Mouse (Mus musculus) forebrain, embryonic 16.5 days (tissue): ENCODE measurements around the gene H6pd. TPM values are rescaled to one million over a fixed set of nuclear protein-coding genes. Genes with fewer than 3 reads are reported as not detected.

Source experiments
- ATAC-seq: fragments of 200-750 bp; cut with Nextera tagmentation; 2 replicates; pipeline ENCODE4 v1.8.0; 2017; ENCODE audit warnings: mild to moderate bottlenecking, moderate library complexity
- H3K27ac ChIP-seq: fragments of 300-500 bp; sonication (generic); 2 replicates; pipeline ENCODE4 v1.5.1; 2014; ENCODE audit warnings: low read length, control low read depth
- H3K27me3 ChIP-seq: fragments of 300-500 bp; sonication (generic); replicated peaks from 2 replicates; pipeline ENCODE4 v1.6.1; 2014; ENCODE audit warnings: low read length; ENCODE audit not compliant: control insufficient read depth, insufficient read depth
- H3K36me3 ChIP-seq: fragments of 300-500 bp; sonication (generic); 2 replicates; pipeline ENCODE4 v1.6.1; 2014; ENCODE audit not compliant: control insufficient read depth, insufficient read depth
- H3K4me1 ChIP-seq: fragments of 300-500 bp; sonication (generic); replicated peaks from 2 replicates; pipeline ENCODE4 v1.6.1; 2014; ENCODE audit warnings: low read length; ENCODE audit not compliant: control insufficient read depth, insufficient read depth
- H3K4me2 ChIP-seq: fragments of 300-500 bp; sonication (generic); 2 replicates; pipeline ENCODE4 v1.6.1; 2014; ENCODE audit warnings: mild to moderate bottlenecking, low read length, control low read depth
- H3K4me3 ChIP-seq: fragments of 300-500 bp; sonication (generic); replicated peaks from 2 replicates; pipeline ENCODE4 v1.5.1; 2014; ENCODE audit warnings: mild to moderate bottlenecking, low read length, control low read depth
- H3K9ac ChIP-seq: fragments of 300-500 bp; sonication (generic); replicated peaks from 2 replicates; pipeline ENCODE4 v1.6.1; 2014; ENCODE audit warnings: low read depth, low read length, control low read depth
- H3K9me3 ChIP-seq: fragments of 300-500 bp; sonication (generic); 2 replicates; pipeline ENCODE4 v1.6.1; 2016; ENCODE audit warnings: low read length; ENCODE audit not compliant: control insufficient read depth
- WGBS: fragments of 180-500 bp; shearing (Covaris S2); extraction: QIAGEN DNeasy Blood & Tissue Kit; methylation state at CpG from one replicate; pipeline ENCODE4 v1.1.7; 2014; 5-methylcytosine and 5-hydroxymethylcytosine counted together
- polyA plus RNA-seq: library from polyadenylated mRNA; unstranded; fragments of >200 nt; fragmentation: Nextera tagmentation; extraction: Ambion mirVana; gene quantifications from 2 replicates; pipeline ENCODE4 v1.2.1, GENCODE M21; 2015

The H6pd gene
- polyA plus RNA-seq, 1 experiment from 2014 or later = 2.1 TPM

DNA sequence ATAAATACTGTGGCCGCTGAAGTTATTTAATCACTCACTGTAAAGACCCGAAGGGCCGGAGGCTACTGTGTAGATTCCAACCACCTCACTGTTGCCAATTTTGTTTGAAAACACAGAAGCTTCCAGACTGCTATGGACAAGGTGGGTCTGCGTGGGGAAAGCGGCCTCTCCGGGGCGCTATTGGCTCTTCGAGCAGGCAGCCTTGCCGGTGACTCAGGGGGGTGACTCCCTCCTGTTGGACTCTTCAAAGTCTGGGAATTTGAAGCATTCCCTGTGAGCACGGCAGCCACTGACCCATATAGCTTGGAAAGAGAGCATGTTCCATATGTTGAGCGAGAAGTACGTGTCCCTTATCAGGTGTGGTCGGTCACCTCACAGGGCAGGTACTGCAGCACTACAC lies 52.8 kb downstream of the H6pd start:
- H3K4me3 ChIP-seq = no peak overlapping the region
- no peak overlapping the region for H3K9ac ChIP-seq
- no peaks in the 10 kb centered on the region for H3K36me3 ChIP-seq
- peaks cover 19% of the 10 kb centered on the region for H3K27me3 ChIP-seq
- no peak overlapping the region for H3K27ac ChIP-seq
- WGBS = 47% methylated on average over 13 of the region's 13 CpGs
- no peaks in the 10 kb centered on the region for H3K9me3 ChIP-seq
- H3K4me2 ChIP-seq = no peak overlapping the region
- no peak for ATAC-seq
- peaks cover 24% of the 10 kb centered on the region for H3K4me1 ChIP-seq

DNA sequence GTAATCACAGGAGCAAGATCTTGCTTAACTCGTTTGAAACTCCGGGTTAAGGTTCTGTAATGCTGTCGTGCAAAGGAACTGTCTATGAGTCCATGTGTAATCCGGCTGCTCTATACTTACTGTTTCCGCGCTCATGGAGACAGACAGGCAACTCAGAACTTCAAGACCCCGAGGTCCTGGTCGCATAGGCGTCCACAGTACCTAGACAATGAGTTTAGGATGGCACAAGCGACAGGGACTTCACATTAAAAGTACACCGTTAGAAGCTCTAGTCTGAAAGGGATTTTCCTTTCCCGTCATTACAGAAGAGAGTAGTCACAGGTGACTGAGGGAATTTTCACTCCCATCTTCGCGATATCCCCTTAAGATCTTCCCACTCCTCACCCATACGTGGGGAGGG lies 53.2 kb downstream of the H6pd start:
- no peak overlapping the region; the same call in 1 of the 2 replicates for H3K4me3 ChIP-seq
- WGBS = 15% methylated on average over 15 of the region's 15 CpGs
- H3K36me3 ChIP-seq = no peaks in the 10 kb centered on the region
- peaks cover 24% of the 10 kb centered on the region for H3K4me1 ChIP-seq
- peaks cover 19% of the 10 kb centered on the region for H3K27me3 ChIP-seq
- H3K9me3 ChIP-seq = no peaks in the 10 kb centered on the region
- no peak for ATAC-seq
- H3K9ac ChIP-seq = no peak overlapping the region
- no peak overlapping the region for H3K27ac ChIP-seq
- H3K4me2 ChIP-seq = peak overlapping the region; percentile 97; the same call in 1 of the 2 replicates

DNA sequence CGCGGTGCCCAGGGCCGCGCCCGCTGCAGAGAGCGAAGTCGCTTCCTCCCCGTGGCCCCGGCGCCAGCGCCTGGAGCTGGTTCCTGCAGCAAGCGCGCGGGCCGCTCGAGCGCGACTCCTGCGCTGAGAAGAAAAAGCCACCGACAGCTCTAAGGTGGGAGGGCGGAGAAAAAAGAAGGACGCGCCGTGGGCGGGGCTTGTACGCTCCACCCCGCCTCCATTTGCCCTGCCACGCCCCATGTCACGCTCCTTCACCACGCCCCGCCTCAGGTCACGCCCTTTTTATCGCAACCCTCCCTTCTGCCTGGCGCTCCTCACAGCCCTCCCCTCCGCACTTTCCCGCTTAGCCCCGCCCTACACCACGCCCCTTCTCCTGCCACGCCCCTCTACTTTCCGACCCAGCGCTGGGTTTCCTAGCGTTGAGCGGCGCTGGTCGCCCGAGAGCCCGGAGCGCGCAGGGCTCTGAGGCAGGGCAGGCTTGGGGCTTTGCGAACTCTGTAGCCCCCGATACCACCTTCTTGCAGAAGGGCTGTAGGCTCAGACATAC lies 53.9 kb downstream of the H6pd start, which contains the start of gene Spsb1:
Gene Spsb1, minus strand, starts transcription at position 151 of the 547 bp plus-strand sequence.
- H3K36me3 ChIP-seq = no peaks in the 10 kb centered on the region
- under 1% methylated on average over 46 of the region's 51 CpGs for WGBS
- peaks cover 19% of the 10 kb centered on the region for H3K27me3 ChIP-seq
- H3K4me2 ChIP-seq = peak within 1 kb of the TSS; percentile 97
- H3K4me3 ChIP-seq = peak within 1 kb of the TSS; percentile 60
- H3K4me1 ChIP-seq = peaks cover 24% of the 10 kb centered on the region
- peak; percentile 84 for ATAC-seq
- no peak within 1 kb of the TSS for H3K27ac ChIP-seq
- peak within 1 kb of the TSS; percentile 64 for H3K9ac ChIP-seq
- no peaks in the 10 kb centered on the region for H3K9me3 ChIP-seq

DNA sequence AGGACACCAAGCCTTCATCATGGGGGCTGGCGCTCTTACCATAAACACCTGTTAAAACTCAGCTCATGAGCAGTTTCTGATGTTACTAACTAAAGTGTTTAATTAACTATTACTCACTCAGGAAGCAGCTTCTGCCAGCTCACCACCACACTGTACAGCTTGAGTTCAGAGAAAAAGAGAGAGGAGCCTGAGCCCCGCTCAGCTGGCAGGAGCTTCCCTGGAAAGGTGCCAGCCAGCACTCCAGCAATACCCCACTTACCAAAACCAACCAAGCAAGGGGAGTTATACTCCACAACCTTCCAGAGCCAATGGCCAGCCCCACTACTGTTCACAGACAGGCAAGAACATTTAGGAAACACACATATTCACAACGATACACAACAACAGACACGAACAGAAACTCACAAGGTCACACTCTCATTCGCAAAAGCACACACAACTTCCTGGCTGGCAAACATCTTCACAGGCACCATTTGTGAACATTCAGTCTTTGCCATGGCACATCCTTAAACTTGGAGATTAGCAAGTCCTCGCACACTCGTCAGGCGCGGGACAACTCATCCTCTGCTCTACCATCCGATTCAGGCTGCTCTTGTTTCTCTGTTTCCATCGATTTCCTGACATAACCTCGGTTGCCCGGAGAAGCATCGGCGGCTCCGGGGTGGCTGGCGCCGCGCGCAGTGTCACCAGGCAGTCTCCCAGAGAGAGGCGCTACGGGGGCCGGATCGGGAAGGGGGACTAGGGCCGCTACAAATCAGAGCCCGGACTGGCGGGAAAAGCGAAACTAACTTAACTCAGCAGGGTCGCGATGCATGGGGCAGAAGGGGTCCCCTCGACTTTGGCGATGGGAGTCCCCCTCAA lies 55.0 kb downstream of the H6pd start:
- Histone ChIP-seq H3K4me3 (peak overlapping the region; percentile 60), H3K9ac (peak overlapping the region; percentile 64), H3K4me2 (peak overlapping the region; percentile 97), H3K36me3 (no peaks in the 10 kb centered on the region), H3K9me3 (no peaks in the 10 kb centered on the region), H3K27me3 (peaks cover 19% of the 10 kb centered on the region), H3K27ac (no peak overlapping the region), H3K4me1 (peaks cover 29% of the 10 kb centered on the region)
- ATAC-seq = peak; percentile 18; the same call in 1 of the 2 replicates
- 5% methylated on average over 32 of the region's 32 CpGs for WGBS

DNA sequence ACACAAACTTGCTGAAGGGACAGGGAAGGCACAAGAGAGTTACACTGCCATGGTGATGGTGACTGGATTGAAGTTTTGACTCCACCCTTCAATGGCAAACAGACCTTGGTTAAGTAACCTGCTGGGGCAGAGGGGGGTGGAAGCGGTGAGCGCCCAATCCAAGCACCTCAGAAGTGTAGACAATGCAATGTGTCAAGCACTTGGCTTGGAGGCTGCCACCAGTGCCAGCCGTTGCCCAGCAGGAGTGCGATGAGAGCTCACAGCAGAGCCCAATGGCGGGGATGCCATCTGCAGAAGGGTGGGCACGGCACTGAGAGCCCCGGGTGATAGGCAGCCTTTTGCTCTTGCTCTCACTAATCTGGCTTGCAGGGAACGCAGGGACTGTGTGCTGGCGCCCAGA lies 56.6 kb downstream of the H6pd start:
- no peaks in the 10 kb centered on the region for H3K36me3 ChIP-seq
- no peak overlapping the region for H3K9ac ChIP-seq
- ATAC-seq = peak; percentile 23
- no peak overlapping the region for H3K27ac ChIP-seq
- no peak overlapping the region for H3K4me3 ChIP-seq
- peaks cover 19% of the 10 kb centered on the region for H3K27me3 ChIP-seq
- H3K9me3 ChIP-seq = no peaks in the 10 kb centered on the region
- WGBS = 65% methylated on average over 9 of the region's 9 CpGs
- H3K4me2 ChIP-seq = no peak overlapping the region
- H3K4me1 ChIP-seq = peaks cover 29% of the 10 kb centered on the region

DNA sequence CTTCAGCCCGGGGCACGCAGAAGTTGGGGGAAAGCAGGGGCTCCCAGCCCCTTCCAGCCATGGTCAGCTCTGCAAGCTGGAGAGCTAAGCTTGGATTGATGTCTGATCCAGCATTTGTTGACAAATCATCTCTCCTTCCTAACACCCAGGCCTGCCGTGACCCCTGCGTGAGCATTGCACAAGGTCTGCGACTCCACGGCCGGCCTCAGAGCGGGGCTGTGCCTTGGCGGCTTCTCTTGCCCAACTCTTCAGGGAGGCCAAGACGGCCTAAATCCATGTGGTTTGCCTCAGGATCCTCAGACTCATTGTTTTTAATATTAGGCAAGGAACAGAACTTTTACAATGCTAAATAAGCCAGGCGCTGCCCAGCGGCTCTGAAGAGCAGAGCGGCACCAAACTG lies 57.6 kb downstream of the H6pd start:
- WGBS = 89% methylated on average over 13 of the region's 13 CpGs
- no peak for ATAC-seq

DNA sequence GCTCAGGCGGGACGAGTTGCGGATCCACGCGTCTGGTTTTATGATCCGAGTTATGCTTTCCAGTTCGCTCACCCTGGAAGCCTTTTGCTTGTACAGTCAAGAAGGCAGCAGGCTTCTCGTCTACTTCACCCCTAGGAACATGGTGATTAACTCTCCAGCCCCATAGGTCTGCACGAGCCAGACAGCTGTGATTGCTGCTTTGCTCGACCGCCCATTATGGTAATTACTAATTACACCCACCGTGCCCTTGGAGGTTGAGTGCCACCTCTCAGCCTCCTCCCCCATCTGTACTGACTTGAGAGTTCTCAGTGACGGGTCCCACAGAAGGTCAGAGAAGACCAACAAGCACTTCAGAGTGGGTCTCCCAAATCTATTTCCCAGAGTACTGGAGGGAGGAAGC lies 59.1 kb downstream of the H6pd start:
- Histone ChIP-seq H3K9me3 (no peaks in the 10 kb centered on the region), H3K27ac (no peak overlapping the region), H3K4me1 (peaks cover 26% of the 10 kb centered on the region), H3K4me3 (no peak overlapping the region), H3K36me3 (no peaks in the 10 kb centered on the region), H3K27me3 (peaks cover 5% of the 10 kb centered on the region; the same call in 1 of the 2 replicates), H3K9ac (no peak overlapping the region), H3K4me2 (no peak overlapping the region)
- WGBS = 64% methylated on average over 13 of the region's 13 CpGs
- no peak for ATAC-seq

More for the DNA sequence above, 57.6 kb downstream of the H6pd start:
- no peak overlapping the region for H3K27ac ChIP-seq
- no peak overlapping the region for H3K9ac ChIP-seq
- H3K27me3 ChIP-seq = peaks cover 11% of the 10 kb centered on the region
- no peak overlapping the region for H3K4me2 ChIP-seq
- no peaks in the 10 kb centered on the region for H3K9me3 ChIP-seq
- peaks cover 29% of the 10 kb centered on the region for H3K4me1 ChIP-seq
- no peaks in the 10 kb centered on the region for H3K36me3 ChIP-seq
- no peak overlapping the region for H3K4me3 ChIP-seq

DNA sequence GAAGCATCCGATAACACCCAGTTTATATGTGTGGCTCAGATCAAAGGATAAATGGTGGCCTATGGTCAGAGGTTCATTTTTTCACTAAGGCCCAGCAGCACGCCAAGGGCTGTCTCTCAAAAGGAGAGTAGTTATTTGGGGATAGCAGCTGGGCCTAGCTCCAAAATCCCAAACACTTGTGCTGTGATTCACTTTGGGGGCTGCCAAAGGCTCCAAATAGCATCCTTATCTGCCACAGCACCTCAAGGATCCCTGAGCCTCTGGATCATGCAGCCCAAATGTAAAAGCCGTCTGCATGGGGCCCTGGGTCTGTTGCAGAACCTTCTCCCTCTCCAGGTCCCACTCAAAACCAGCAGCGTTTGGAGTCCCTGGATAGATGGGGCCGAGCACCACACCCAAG lies 60.7 kb downstream of the H6pd start:
- H3K4me1 ChIP-seq = peaks cover 25% of the 10 kb centered on the region
- no peak for ATAC-seq
- H3K4me3 ChIP-seq = no peak overlapping the region
- H3K27ac ChIP-seq = no peak overlapping the region
- 89% methylated on average over 5 of the region's 5 CpGs for WGBS
- H3K36me3 ChIP-seq = no peaks in the 10 kb centered on the region
- peaks cover 4% of the 10 kb centered on the region; the same call in 1 of the 2 replicates for H3K27me3 ChIP-seq
- H3K9me3 ChIP-seq = no peaks in the 10 kb centered on the region
- no peak overlapping the region for H3K4me2 ChIP-seq
- H3K9ac ChIP-seq = no peak overlapping the region

DNA sequence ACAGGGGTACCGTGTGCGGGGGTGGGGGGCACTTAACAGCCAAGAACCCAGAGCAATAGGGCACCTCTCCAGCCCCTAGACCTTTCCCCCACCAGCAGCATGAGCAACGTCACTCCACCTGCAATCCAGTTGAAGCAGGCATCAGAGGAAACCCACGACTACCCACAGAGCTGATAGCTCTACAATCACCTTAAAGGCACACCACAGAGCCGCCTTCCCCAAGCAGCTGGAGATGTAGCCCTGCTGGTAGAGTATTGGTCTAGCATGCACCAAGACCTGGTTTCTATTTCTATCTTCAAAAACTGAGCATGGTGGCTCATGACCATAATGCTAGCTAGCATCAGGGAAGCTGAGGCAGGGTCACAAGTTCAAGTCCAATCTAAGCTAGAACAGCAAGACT lies 61.4 kb downstream of the H6pd start:
- Histone ChIP-seq H3K4me2 (no peak overlapping the region), H3K9ac (no peak overlapping the region), H3K4me1 (peaks cover 20% of the 10 kb centered on the region), H3K4me3 (no peak overlapping the region), H3K27me3 (0 out of 2 replicates have a peak, but pooled peaks cover 2% of the 10 kb centered on the region), H3K27ac (no peak overlapping the region), H3K36me3 (no peaks in the 10 kb centered on the region), H3K9me3 (no peaks in the 10 kb centered on the region)
- WGBS = 88% methylated on average over 5 of the region's 5 CpGs
- no peak for ATAC-seq
